Mouse (Mus musculus): ENCODE results near the gene Xirp1.

Gene Xirp1

GRCm38 (mm10) chr9:119972582-119972981 is 50.8 kb downstream of the Xirp1 start:
- TF ChIP-seq GATA4 (IDR thresholded peaks at IDR 0.05; ENCODE audit: insufficient replicate concordance, low read length): no peak

DNA sequence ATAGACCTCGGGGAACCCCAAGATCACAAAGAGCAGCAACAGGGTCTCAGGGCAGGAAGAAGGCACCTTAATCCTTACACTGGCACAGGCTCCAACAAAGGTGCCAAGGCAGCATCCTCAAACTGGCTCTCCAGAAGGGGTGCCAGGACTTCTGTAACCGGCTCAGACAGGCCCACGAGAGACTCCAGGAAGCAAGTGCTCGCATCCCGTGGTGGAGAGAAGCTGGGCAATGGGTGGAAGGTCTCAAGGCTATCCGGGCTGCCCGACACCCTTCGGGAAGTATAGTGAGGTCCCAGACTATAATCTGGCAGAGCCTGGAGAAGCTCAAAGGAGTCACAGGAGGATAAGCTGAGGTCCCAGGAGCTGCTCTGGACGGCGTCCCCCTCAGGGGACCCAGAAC is 51.2 kb downstream of the Xirp1 start:
- no peak for TF ChIP-seq GATA4 (IDR thresholded peaks at IDR 0.05; ENCODE audit: insufficient replicate concordance, low read length)

- TF ChIP-seq GATA4 (IDR thresholded peaks at IDR 0.05; ENCODE audit: insufficient replicate concordance, low read length): no peak
Observed at GRCm38 (mm10) chr9:119970763-119971656, 52.4 kb downstream of the Xirp1 start.

DNA sequence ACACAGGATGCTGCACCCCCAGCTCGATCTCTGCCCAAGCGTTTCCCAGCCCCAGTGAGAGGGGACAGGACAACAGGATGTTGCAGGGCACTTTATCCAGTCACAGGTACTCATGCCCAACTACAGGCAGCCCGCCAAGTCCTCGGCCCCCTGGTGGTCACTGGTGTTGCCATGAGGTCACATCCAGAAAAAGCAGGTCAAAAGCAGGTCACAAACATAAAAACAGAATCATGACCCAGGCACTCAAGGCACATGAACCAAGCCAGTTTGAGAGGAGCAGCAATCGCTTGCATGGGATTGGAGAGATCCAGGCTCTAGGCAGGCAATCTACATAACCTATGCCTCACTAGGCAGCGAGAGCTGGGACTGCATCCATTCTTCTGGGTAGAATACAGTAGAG is 53.2 kb downstream of the Xirp1 start:
- no peak for TF ChIP-seq GATA4 (IDR thresholded peaks at IDR 0.05; ENCODE audit: insufficient replicate concordance, low read length)

DNA sequence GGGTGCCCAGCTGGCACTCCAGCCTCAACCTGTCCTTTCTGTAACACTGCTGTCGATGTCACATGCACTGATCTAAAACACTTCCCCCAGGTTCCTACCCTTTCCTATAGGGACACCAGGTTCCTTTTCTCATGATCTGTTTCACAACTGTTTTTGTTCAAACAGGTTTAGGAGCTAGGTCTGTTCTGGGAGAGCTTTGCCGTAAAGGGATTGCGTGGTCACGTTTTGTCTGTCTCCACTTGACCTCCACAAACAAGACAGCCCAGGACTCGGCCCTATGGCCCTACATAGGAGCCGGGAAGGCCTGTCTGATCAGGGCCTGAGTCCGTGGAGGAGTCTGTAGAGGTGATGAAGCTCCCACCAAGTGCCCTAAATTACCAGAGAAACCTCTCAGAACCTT is 53.6 kb downstream of the Xirp1 start:
- no peak for TF ChIP-seq GATA4 (IDR thresholded peaks at IDR 0.05; ENCODE audit: insufficient replicate concordance, low read length)

DNA sequence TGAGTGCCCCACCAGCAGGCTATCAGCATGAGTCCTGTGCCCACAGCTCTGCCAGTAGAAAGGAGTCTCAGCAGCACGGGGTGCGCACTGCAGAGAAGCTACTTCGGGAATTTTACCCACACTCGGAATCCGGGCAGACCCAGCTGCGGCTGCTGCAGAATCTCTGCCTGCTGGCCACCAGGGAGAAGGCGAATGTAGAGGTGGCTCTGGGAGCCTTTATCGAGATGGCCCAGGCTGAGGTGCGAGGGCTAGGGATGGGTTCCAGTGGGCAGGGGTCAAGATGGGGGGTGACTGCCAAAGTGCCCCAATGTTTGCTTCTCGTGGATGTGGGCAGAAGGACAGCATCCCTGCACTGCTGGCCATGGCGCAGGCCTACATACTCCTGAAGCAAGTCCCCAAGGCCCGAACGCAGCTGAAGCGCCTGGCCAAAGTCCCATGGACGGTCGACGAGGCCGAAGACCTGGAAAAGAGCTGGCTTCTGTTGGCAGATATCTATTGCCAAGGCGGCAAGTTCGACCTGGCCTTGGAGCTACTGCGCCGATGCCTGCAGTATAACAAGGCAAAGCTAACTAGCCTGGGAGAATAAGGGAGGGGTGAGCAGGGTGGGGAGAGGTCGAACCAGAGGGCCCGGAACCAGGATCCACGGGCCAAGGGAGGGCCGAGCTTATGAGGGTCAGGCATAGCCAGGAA is 57.0 kb downstream of the Xirp1 start:
- TF ChIP-seq GATA4 (IDR thresholded peaks at IDR 0.05; ENCODE audit: insufficient replicate concordance, low read length): no peak

GRCm38 (mm10) chr9:119965186-119965585 is 58.2 kb downstream of the Xirp1 start:
- no peak for TF ChIP-seq GATA4 (IDR thresholded peaks at IDR 0.05; ENCODE audit: insufficient replicate concordance, low read length)

DNA sequence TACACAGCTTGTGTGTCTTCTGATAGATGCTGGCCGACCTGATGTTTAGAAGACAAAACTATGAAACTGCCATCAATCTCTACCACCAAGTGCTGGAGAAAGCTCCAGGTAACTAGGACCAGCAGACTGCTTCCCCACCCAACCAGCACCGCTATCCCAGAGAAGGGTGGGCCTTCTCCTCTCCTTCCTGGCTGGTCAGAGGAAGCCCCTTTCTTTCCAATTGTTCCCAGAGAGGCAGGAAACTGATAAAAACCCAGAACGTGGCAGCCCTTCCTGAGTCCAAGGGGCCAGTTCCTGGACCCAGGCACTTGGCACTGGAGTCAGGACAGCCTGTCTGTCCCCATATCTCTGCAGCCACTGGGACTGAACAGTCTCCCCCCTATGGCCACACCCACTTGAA is 59.2 kb downstream of the Xirp1 start:
- TF ChIP-seq GATA4 (IDR thresholded peaks at IDR 0.05; ENCODE audit: insufficient replicate concordance, low read length): peak; percentile 94; the same call in 1 of the 2 replicates
